Mouse (Mus musculus): Measurements from ENCODE around the gene Vcl.

Vcl gene

GRCm38 (mm10) chr14:21064321-21064720 lies 135.1 kb downstream of the Vcl start:
- no peak for DNase-seq (ENCODE audit: low read depth, low spot score)

GRCm38 (mm10) chr14:21065490-21066162 lies 136.4 kb downstream of the Vcl start:
- no peak for DNase-seq (ENCODE audit: low read depth, low spot score)

- DNase-seq (ENCODE audit: low read depth, low spot score): no peak
These were observed 140.4 kb downstream of the Vcl start for GRCm38 (mm10) chr14:21069594-21069993.

- DNase-seq (ENCODE audit: low read depth, low spot score): no peak
These were observed 144.8 kb downstream of the Vcl start for GRCm38 (mm10) chr14:21073981-21074380.

- DNase-seq (ENCODE audit: low read depth, low spot score): no peak
These were observed 145.5 kb downstream of the Vcl start for GRCm38 (mm10) chr14:21074398-21075320.

GRCm38 (mm10) chr14:21075751-21076500 lies 146.7 kb downstream of the Vcl start:
- DNase-seq (ENCODE audit: low read depth, low spot score): peak; percentile 69

- DNase-seq (ENCODE audit: low read depth, low spot score): no peak
These were observed 147.4 kb downstream of the Vcl start for GRCm38 (mm10) chr14:21076501-21077194.

- no peak for DNase-seq (ENCODE audit: low read depth, low spot score)
These were observed 148.7 kb downstream of the Vcl start for GRCm38 (mm10) chr14:21077939-21078338.

GRCm38 (mm10) chr14:21078511-21078910 lies 149.3 kb downstream of the Vcl start:
- DNase-seq (ENCODE audit: low read depth, low spot score): no peak

GRCm38 (mm10) chr14:21082823-21083222 lies 153.6 kb downstream of the Vcl start:
- DNase-seq (ENCODE audit: low read depth, low spot score): no peak
